Mouse (Mus musculus): ENCODE results near the gene Fgl2.

GRCm38 (mm10) chr5:21370218-21370947 lies 2.1 kb upstream of the Fgl2 start:
- TF ChIP-seq MAFK (IDR thresholded peaks at IDR 0.05; ENCODE audit: insufficient read depth, low read depth, low read length) (no peak), HCFC1 (IDR thresholded peaks at IDR 0.05; ENCODE audit: borderline replicate concordance, insufficient read depth, low read length) (no peak)

Measured in ES-E14 (cell line).